29 mouse cellular contexts compared by ENCODE assay signal in genomic region chr19:11242560-11242959, GRCm38 (mm10). TPM values are rescaled to one million over a fixed set of nuclear protein-coding genes. Genes with fewer than 3 reads are reported as not detected.
DNase-seq lines count a peak whose midpoint lies in the region; ATAC-seq lines count a peak whose summit lies in the region.
"Had no signal": no experiment of that assay in that cellular context is flagged by ENCODE, and none has a peak within 500 bp of the region (broad histone marks: within the 10 kb centered on the region; RNA-seq: fewer than 3 reads in every experiment).

No protein-coding gene starts in this region.

- no peaks in the 10 kb centered on the region for H3K36me3 ChIP-seq in hindbrain, embryonic 14.5 days (replicated peaks; ENCODE audit: control insufficient read depth, insufficient read depth)
- H3K36me3 ChIP-seq in hindbrain, embryonic 10.5 days, result no peaks in the 10 kb centered on the region
- no peaks in the 10 kb centered on the region for H3K36me3 ChIP-seq in midbrain, embryonic 16.5 days (ENCODE audit: control insufficient read depth, insufficient read depth, low read length)
- H3K36me3 ChIP-seq in forebrain, embryonic 13.5 days (ENCODE audit: poor library complexity, severe bottlenecking), result no peaks in the 10 kb centered on the region
- H3K36me3 ChIP-seq: embryonic facial prominence, embryonic 13.5 days; limb, embryonic 12.5 days; liver, embryonic 15.5 days; midbrain, embryonic 12.5 days had no signal

- no peak overlapping the region for H3K4me2 ChIP-seq in hindbrain, embryonic 14.5 days (replicated peaks)
- H3K4me2 ChIP-seq in midbrain, embryonic 16.5 days (ENCODE audit: low read length), result no peak overlapping the region
- no peak overlapping the region for H3K4me2 ChIP-seq in forebrain, embryonic 13.5 days
- H3K4me2 ChIP-seq: embryonic facial prominence, embryonic 13.5 days; limb, embryonic 12.5 days; liver, embryonic 15.5 days; lung, embryonic 14.5 days; midbrain, embryonic 12.5 days had no signal

- H3K9me3 ChIP-seq in hindbrain, embryonic 14.5 days (ENCODE audit: control insufficient read depth, low read length), result no peaks in the 10 kb centered on the region
- no peaks in the 10 kb centered on the region for H3K9me3 ChIP-seq in hindbrain, embryonic 10.5 days
- H3K9me3 ChIP-seq in midbrain, embryonic 16.5 days (replicated peaks; ENCODE audit: control insufficient read depth, low read length, poor library complexity, severe bottlenecking), result no peaks in the 10 kb centered on the region
- no peaks in the 10 kb centered on the region for H3K9me3 ChIP-seq in forebrain, embryonic 13.5 days (replicated peaks)
- H3K9me3 ChIP-seq: embryonic facial prominence, embryonic 13.5 days; limb, embryonic 12.5 days; liver, embryonic 15.5 days; midbrain, embryonic 12.5 days had no signal

- H3K9ac ChIP-seq in hindbrain, embryonic 14.5 days, result no peak overlapping the region
- H3K9ac ChIP-seq in midbrain, embryonic 16.5 days (ENCODE audit: low read depth, low read length), result no peak overlapping the region
- no peak overlapping the region for H3K9ac ChIP-seq in forebrain, embryonic 13.5 days
- H3K9ac ChIP-seq: embryonic facial prominence, embryonic 13.5 days; forebrain, postnatal 0 days; limb, embryonic 12.5 days; liver, embryonic 15.5 days; lung, embryonic 14.5 days; midbrain, embryonic 12.5 days had no signal

- H3K27ac ChIP-seq in hindbrain, embryonic 14.5 days, result no peak overlapping the region
- no peak overlapping the region for H3K27ac ChIP-seq in hindbrain, embryonic 10.5 days
- H3K27ac ChIP-seq in midbrain, embryonic 16.5 days (ENCODE audit: low read length), result no peak overlapping the region
- no peak overlapping the region for H3K27ac ChIP-seq in forebrain, embryonic 13.5 days
- H3K27ac ChIP-seq: embryonic facial prominence, embryonic 13.5 days; left cerebral cortex, adult 2 months; limb, embryonic 12.5 days; liver, embryonic 15.5 days; midbrain, embryonic 12.5 days had no signal

- ATAC-seq in hindbrain, embryonic 14.5 days (ENCODE audit: low FRiP score), result peak; percentile 81
- peak; percentile 48; the same call in 1 of the 2 replicates for ATAC-seq in midbrain, embryonic 16.5 days
- no peak for ATAC-seq in forebrain, embryonic 13.5 days
- ATAC-seq: forebrain, postnatal 0 days; intestine, embryonic 16.5 days had no signal

- WGBS in hindbrain, embryonic 14.5 days, result 54% methylated on average over 5 of the region's 5 CpGs
- WGBS in hindbrain, embryonic 10.5 days, result 68% methylated on average over 5 of the region's 5 CpGs
- WGBS in midbrain, embryonic 16.5 days, result 45% methylated on average over 5 of the region's 5 CpGs
- 47% methylated on average over 5 of the region's 5 CpGs for WGBS in forebrain, embryonic 13.5 days

- DNase-seq in hindbrain, embryonic 14.5 days (ENCODE audit: low spot score), result peak; percentile 26
- DNase-seq in hindbrain, embryonic 10.5 days (ENCODE audit: low spot score), result no peak
- DNase-seq in retina, postnatal 1 day, result peak; percentile 1
- no peak for DNase-seq in retina, embryonic 14.5 days (ENCODE audit: low spot score)
- no peak for DNase-seq in kidney, adult 11 months
- DNase-seq: adrenal gland, postnatal 25 days; cerebellum, adult 18-20 months; cerebellum, postnatal 10 days; forebrain, postnatal 0 days; heart, postnatal 14 days; kidney, postnatal 14 days; layer of hippocampus, adult 9-11 months; lung, embryonic 14.5 days; lung, postnatal 14 days had no signal

- no peaks in the 10 kb centered on the region for H3K4me1 ChIP-seq in hindbrain, embryonic 14.5 days (replicated peaks; ENCODE audit: control insufficient read depth, insufficient read depth, low read length)
- H3K4me1 ChIP-seq in hindbrain, embryonic 10.5 days (replicated peaks), result no peaks in the 10 kb centered on the region
- H3K4me1 ChIP-seq in midbrain, embryonic 16.5 days (ENCODE audit: control insufficient read depth, insufficient read depth, low read length), result no peaks in the 10 kb centered on the region
- no peaks in the 10 kb centered on the region for H3K4me1 ChIP-seq in forebrain, embryonic 13.5 days
- H3K4me1 ChIP-seq: embryonic facial prominence, embryonic 13.5 days; limb, embryonic 12.5 days; liver, embryonic 15.5 days; midbrain, embryonic 12.5 days had no signal

- H3K4me3 ChIP-seq in hindbrain, embryonic 14.5 days (replicated peaks; ENCODE audit: low read length), result no peak overlapping the region
- H3K4me3 ChIP-seq in hindbrain, embryonic 10.5 days, result no peak overlapping the region
- H3K4me3 ChIP-seq in midbrain, embryonic 16.5 days (ENCODE audit: low read depth, low read length), result no peak overlapping the region
- no peak overlapping the region for H3K4me3 ChIP-seq in forebrain, embryonic 13.5 days
- H3K4me3 ChIP-seq: embryonic facial prominence, embryonic 13.5 days; left cerebral cortex, adult 2 months; limb, embryonic 12.5 days; liver, embryonic 15.5 days; midbrain, embryonic 12.5 days; myocyte had no signal

- no peaks in the 10 kb centered on the region for H3K27me3 ChIP-seq in hindbrain, embryonic 14.5 days (ENCODE audit: control insufficient read depth, insufficient read depth, low read length)
- no peaks in the 10 kb centered on the region for H3K27me3 ChIP-seq in hindbrain, embryonic 10.5 days (ENCODE audit: insufficient read depth, poor library complexity, severe bottlenecking)
- no peaks in the 10 kb centered on the region for H3K27me3 ChIP-seq in midbrain, embryonic 16.5 days (ENCODE audit: control insufficient read depth, insufficient read depth, low read depth, low read length)
- H3K27me3 ChIP-seq in forebrain, embryonic 13.5 days, result no peaks in the 10 kb centered on the region
- H3K27me3 ChIP-seq: embryonic facial prominence, embryonic 13.5 days; limb, embryonic 12.5 days; liver, embryonic 15.5 days; midbrain, embryonic 12.5 days had no signal

RNA-seq across cellular contexts. Expression of gene Ms4a12, which starts 10.3 kb away (rescaled TPM):
- not detected in 2 replicates for polyA plus RNA-seq in hindbrain, embryonic 14.5 days (2014; fragmentation: Nextera tagmentation; extraction: Ambion mirVana)
- not detected in 2 replicates for polyA plus RNA-seq in hindbrain, embryonic 10.5 days (2016; fragmentation: Nextera tagmentation; extraction: Ambion mirVana)
- polyA plus RNA-seq in midbrain, embryonic 16.5 days (2015; fragmentation: Nextera tagmentation; extraction: Ambion mirVana), result not detected in 2 replicates
- not detected in 2 replicates for polyA plus RNA-seq in forebrain, embryonic 13.5 days (2015; fragmentation: Nextera tagmentation; extraction: Ambion mirVana)
- polyA plus RNA-seq: embryonic facial prominence, embryonic 13.5 days; forebrain, embryonic 11.5 days; forebrain, postnatal 0 days; heart, embryonic 14.5 days; kidney, embryonic 14.5 days; limb, embryonic 12.5 days; liver, adult 2 months; liver, embryonic 15.5 days; lung, embryonic 14.5 days; midbrain, embryonic 12.5 days; myocyte; stomach, embryonic 14.5 days had no signal

RNA-seq across cellular contexts. Expression of gene Ms4a1, which starts 23.5 kb away (rescaled TPM):
- not detected in 2 replicates for polyA plus RNA-seq in hindbrain, embryonic 14.5 days (2014; fragmentation: Nextera tagmentation; extraction: Ambion mirVana)
- polyA plus RNA-seq in hindbrain, embryonic 10.5 days (2016; fragmentation: Nextera tagmentation; extraction: Ambion mirVana), result not detected in 2 replicates
- polyA plus RNA-seq in midbrain, embryonic 16.5 days (2015; fragmentation: Nextera tagmentation; extraction: Ambion mirVana), result not detected in 2 replicates
- polyA plus RNA-seq in forebrain, embryonic 13.5 days (2015; fragmentation: Nextera tagmentation; extraction: Ambion mirVana), result not detected in 2 replicates
- polyA plus RNA-seq: embryonic facial prominence, embryonic 13.5 days; forebrain, embryonic 11.5 days; heart, embryonic 14.5 days; intestine, embryonic 16.5 days; kidney, embryonic 14.5 days; limb, embryonic 12.5 days; liver, embryonic 15.5 days; lung, embryonic 14.5 days; midbrain, embryonic 12.5 days; myocyte had no signal

RNA-seq across cellular contexts. Expression of gene Ms4a5, which starts 41.1 kb away (rescaled TPM):
- not detected in 2 replicates for polyA plus RNA-seq in hindbrain, embryonic 14.5 days (2014; fragmentation: Nextera tagmentation; extraction: Ambion mirVana)
- polyA plus RNA-seq in hindbrain, embryonic 10.5 days (2016; fragmentation: Nextera tagmentation; extraction: Ambion mirVana), result not detected in 2 replicates
- not detected in 2 replicates for polyA plus RNA-seq in midbrain, embryonic 16.5 days (2015; fragmentation: Nextera tagmentation; extraction: Ambion mirVana)
- polyA plus RNA-seq in forebrain, embryonic 13.5 days (2015; fragmentation: Nextera tagmentation; extraction: Ambion mirVana), result not detected in 2 replicates
- polyA plus RNA-seq: embryonic facial prominence, embryonic 13.5 days; forebrain, embryonic 11.5 days; forebrain, postnatal 0 days; heart, embryonic 14.5 days; intestine, embryonic 16.5 days; kidney, embryonic 14.5 days; limb, embryonic 12.5 days; liver, adult 2 months; liver, embryonic 15.5 days; lung, embryonic 14.5 days; midbrain, embryonic 12.5 days; myocyte; small intestine, adult 2 months; stomach, embryonic 14.5 days had no signal

RNA-seq across cellular contexts. Expression of gene Ms4a13, which starts 46.0 kb away (rescaled TPM):
- polyA plus RNA-seq in hindbrain, embryonic 14.5 days (2014; fragmentation: Nextera tagmentation; extraction: Ambion mirVana), result not detected in 2 replicates
- not detected in 2 replicates for polyA plus RNA-seq in hindbrain, embryonic 10.5 days (2016; fragmentation: Nextera tagmentation; extraction: Ambion mirVana)
- not detected in 2 replicates for polyA plus RNA-seq in midbrain, embryonic 16.5 days (2015; fragmentation: Nextera tagmentation; extraction: Ambion mirVana)
- not detected in 2 replicates for polyA plus RNA-seq in forebrain, embryonic 13.5 days (2015; fragmentation: Nextera tagmentation; extraction: Ambion mirVana)
- polyA plus RNA-seq: embryonic facial prominence, embryonic 13.5 days; forebrain, embryonic 11.5 days; forebrain, postnatal 0 days; heart, embryonic 14.5 days; intestine, embryonic 16.5 days; kidney, embryonic 14.5 days; limb, embryonic 12.5 days; liver, adult 2 months; liver, embryonic 15.5 days; lung, embryonic 14.5 days; midbrain, embryonic 12.5 days; myocyte; small intestine, adult 2 months; stomach, embryonic 14.5 days had no signal

Comparison
In these comparisons a context has a peak if more than half of its experiments do, and no peak if none do; other contexts are left out.
1. DNase-seq: peak in hindbrain, embryonic 14.5 days (single experiment) and retina, postnatal 1 day (single experiment); none in hindbrain, embryonic 10.5 days (single experiment), retina, embryonic 14.5 days (single experiment) and kidney, adult 11 months (single experiment).